Mouse (Mus musculus) liver, postnatal 0 days (tissue): ENCODE data around the gene Coq8b.

Experiments
- CTCF ChIP-seq: sonication (generic); IDR thresholded peaks from 2 replicates; pipeline ENCODE4 v1.5.1; 2016; ENCODE audit warnings: antibody characterized with exemption, low read depth
- EP300 ChIP-seq: IDR thresholded peaks from 2 replicates; pipeline ENCODE4 v1.6.1; 2016; ENCODE audit warnings: antibody characterized with exemption, low read depth, mild to moderate bottlenecking

- no peak for TF ChIP-seq CTCF
- no peak for TF ChIP-seq EP300
Observed at GRCm38 (mm10) chr7:27291795-27292466, 59.1 kb downstream of the Coq8b start.
